Comparison of ENCODE assay signal across 10 mouse cellular contexts in the genomic region with DNA sequence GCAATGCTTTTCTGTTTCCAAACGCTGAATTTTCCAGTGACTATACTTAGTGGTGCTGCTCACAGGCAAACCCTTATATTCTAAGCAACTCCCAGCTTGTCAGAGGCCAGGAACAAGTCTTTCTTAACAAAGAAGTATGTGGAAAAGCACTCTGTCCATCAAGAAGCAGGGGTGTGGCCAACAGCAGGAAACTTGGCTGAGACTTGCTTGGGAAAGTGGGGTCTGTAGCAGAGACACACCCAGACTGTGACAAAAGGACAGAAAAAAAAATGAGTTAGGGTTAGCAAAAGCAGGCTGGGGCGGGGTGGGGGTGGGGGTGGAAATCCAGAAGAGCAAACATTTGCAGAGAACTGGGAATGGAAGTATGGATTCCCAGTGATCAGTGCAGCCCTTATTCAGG. TPM values are rescaled to one million over a fixed set of nuclear protein-coding genes. Genes with fewer than 3 reads are reported as not detected.
DNase-seq lines count a peak whose midpoint lies in the region; ATAC-seq lines count a peak whose summit lies in the region.
"Had no signal": no experiment of that assay in that cellular context is flagged by ENCODE, and none has a peak within 500 bp of the region (broad histone marks: within the 10 kb centered on the region; RNA-seq: fewer than 3 reads in every experiment).

No protein-coding gene starts in this region.

- H3K4me1 ChIP-seq in kidney, embryonic 14.5 days (ENCODE audit: control insufficient read depth, insufficient read depth, low read length), result no peaks in the 10 kb centered on the region
- peaks cover 11% of the 10 kb centered on the region; the same call in 1 of the 2 replicates for H3K4me1 ChIP-seq in embryonic facial prominence, embryonic 15.5 days
- H3K4me1 ChIP-seq in stomach, embryonic 14.5 days (ENCODE audit: control insufficient read depth, insufficient read depth, low read length), result 0 out of 2 replicates have a peak, but pooled peaks cover 3% of the 10 kb centered on the region
- H3K4me1 ChIP-seq: hindbrain, embryonic 15.5 days had no signal

- H3K4me2 ChIP-seq in kidney, embryonic 14.5 days (replicated peaks; ENCODE audit: low read depth, low read length), result no peak overlapping the region
- no peak overlapping the region for H3K4me2 ChIP-seq in embryonic facial prominence, embryonic 15.5 days (replicated peaks)
- H3K4me2 ChIP-seq in stomach, embryonic 14.5 days (replicated peaks; ENCODE audit: low read depth, low read length), result no peak overlapping the region
- H3K4me2 ChIP-seq: hindbrain, embryonic 15.5 days had no signal

- H3K4me3 ChIP-seq in kidney, embryonic 14.5 days (ENCODE audit: low read length), result no peak overlapping the region
- no peak overlapping the region for H3K4me3 ChIP-seq in embryonic facial prominence, embryonic 15.5 days (replicated peaks)
- no peak overlapping the region for H3K4me3 ChIP-seq in stomach, embryonic 14.5 days (ENCODE audit: low read depth, low read length)
- H3K4me3 ChIP-seq: hindbrain, embryonic 15.5 days had no signal

- ATAC-seq in kidney, embryonic 14.5 days (ENCODE audit: low FRiP score, low TSS enrichment), result peak; percentile 62; the same call in 1 of the 2 replicates
- peak; percentile 29; the same call in 1 of the 2 replicates for ATAC-seq in embryonic facial prominence, embryonic 15.5 days (ENCODE audit: insufficient number of reproducible peaks, low FRiP score, low TSS enrichment, low read depth)
- ATAC-seq in stomach, embryonic 14.5 days (ENCODE audit: insufficient number of reproducible peaks, insufficient read depth, low FRiP score, low read depth), result peak; percentile 76

- no peak overlapping the region; the same call in 1 of the 2 replicates for H3K27ac ChIP-seq in kidney, embryonic 14.5 days (ENCODE audit: low read depth, low read length)
- peak overlapping the region; percentile 67 for H3K27ac ChIP-seq in embryonic facial prominence, embryonic 15.5 days (replicated peaks)
- H3K27ac ChIP-seq in stomach, embryonic 14.5 days (ENCODE audit: low read length), result peak overlapping the region; percentile 75; the same call in 1 of the 2 replicates
- H3K27ac ChIP-seq: hindbrain, embryonic 15.5 days had no signal

- H3K9me3 ChIP-seq in kidney, embryonic 14.5 days (ENCODE audit: control insufficient read depth, low read length), result no peaks in the 10 kb centered on the region
- H3K9me3 ChIP-seq in embryonic facial prominence, embryonic 15.5 days (replicated peaks), result no peaks in the 10 kb centered on the region
- H3K9me3 ChIP-seq in stomach, embryonic 14.5 days (ENCODE audit: control insufficient read depth, low read depth, low read length), result no peaks in the 10 kb centered on the region
- H3K9me3 ChIP-seq: hindbrain, embryonic 15.5 days had no signal

- DNase-seq in kidney, adult 8-10 months, result no peak
- DNase-seq in kidney, postnatal 10 days, result peak; percentile 47
- no peak for DNase-seq in ovary, postnatal 14 days (ENCODE audit: low spot score)
- DNase-seq in neural tube, embryonic 10.5 days (ENCODE audit: extremely low spot score, low spot score), result no peak
- no peak for DNase-seq in cerebellum, postnatal 36 days
- DNase-seq: retina, postnatal 1 day had no signal

- no peaks in the 10 kb centered on the region for H3K27me3 ChIP-seq in kidney, embryonic 14.5 days (ENCODE audit: control insufficient read depth, insufficient read depth, low read length)
- H3K27me3 ChIP-seq in embryonic facial prominence, embryonic 15.5 days, result no peaks in the 10 kb centered on the region
- H3K27me3 ChIP-seq in stomach, embryonic 14.5 days (ENCODE audit: control insufficient read depth, insufficient read depth, low read length), result no peaks in the 10 kb centered on the region
- H3K27me3 ChIP-seq: hindbrain, embryonic 15.5 days had no signal

- WGBS in kidney, embryonic 14.5 days, result 39% methylated on average over 2 of the region's 2 CpGs
- 16% methylated on average over 2 of the region's 2 CpGs for WGBS in embryonic facial prominence, embryonic 15.5 days
- WGBS in stomach, embryonic 14.5 days, result 23% methylated on average over 2 of the region's 2 CpGs

- no peak overlapping the region for H3K9ac ChIP-seq in kidney, embryonic 14.5 days (ENCODE audit: low read depth, low read length)
- no peak overlapping the region for H3K9ac ChIP-seq in embryonic facial prominence, embryonic 15.5 days
- no peak overlapping the region for H3K9ac ChIP-seq in stomach, embryonic 14.5 days (replicated peaks; ENCODE audit: low read depth, low read length)
- H3K9ac ChIP-seq: hindbrain, embryonic 15.5 days had no signal

- no peaks in the 10 kb centered on the region for H3K36me3 ChIP-seq in kidney, embryonic 14.5 days (ENCODE audit: control insufficient read depth, insufficient read depth, low read length)
- no peaks in the 10 kb centered on the region for H3K36me3 ChIP-seq in embryonic facial prominence, embryonic 15.5 days
- no peaks in the 10 kb centered on the region for H3K36me3 ChIP-seq in stomach, embryonic 14.5 days (ENCODE audit: control insufficient read depth, insufficient read depth, low read length)
- H3K36me3 ChIP-seq: hindbrain, embryonic 15.5 days had no signal

RNA-seq across cellular contexts. Expression of a gene that starts 23.8 kb away (rescaled TPM):
- polyA plus RNA-seq in kidney, embryonic 14.5 days (2014; fragmentation: Nextera tagmentation; extraction: Ambion mirVana), result 522 and 589 TPM in 2 replicates
- polyA plus RNA-seq in embryonic facial prominence, embryonic 15.5 days (2015; fragmentation: Nextera tagmentation; extraction: Ambion mirVana), result 725 and 741 TPM in 2 replicates
- 519 and 542 TPM in 2 replicates for polyA plus RNA-seq in stomach, embryonic 14.5 days (2014; fragmentation: Nextera tagmentation; extraction: Ambion mirVana)
